Mouse (Mus musculus) neural tube, embryonic 11.5 days (tissue): ENCODE measurements around the gene Atoh8. TPM values are rescaled to one million over a fixed set of nuclear protein-coding genes. Genes with fewer than 3 reads are reported as not detected.

Experiments
- ATAC-seq: fragments of 200-750 bp; cut with Nextera tagmentation; 2 replicates; pipeline ENCODE4 v1.8.0; 2017; ENCODE audit warnings: moderate number of reproducible peaks, mild to moderate bottlenecking, moderate TSS enrichment, moderate library complexity; ENCODE audit not compliant: insufficient read depth, low FRiP score, low TSS enrichment
- DNase-seq: peaks from one replicate; pipeline ENCODE4 v3.0.0-alpha.2; 2015; ENCODE audit warnings: low spot score
- H3K27ac ChIP-seq: fragments of 300-500 bp; sonication (generic); 2 replicates; pipeline ENCODE4 v1.5.1; 2014; ENCODE audit warnings: low read depth, mild to moderate bottlenecking, low read length
- H3K27me3 ChIP-seq: fragments of 300-500 bp; sonication (generic); 2 replicates; pipeline ENCODE4 v1.6.1; 2014; ENCODE audit warnings: mild to moderate bottlenecking, low read length, mixed read lengths; ENCODE audit not compliant: control insufficient read depth, insufficient read depth
- H3K36me3 ChIP-seq: fragments of 300-500 bp; sonication (generic); 2 replicates; pipeline ENCODE4 v1.6.1; 2014; ENCODE audit warnings: mild to moderate bottlenecking, low read length, moderate library complexity, mixed read lengths; ENCODE audit not compliant: control insufficient read depth, insufficient read depth
- H3K4me1 ChIP-seq: fragments of 300-500 bp; sonication (generic); 2 replicates; pipeline ENCODE4 v1.6.1; 2014; ENCODE audit warnings: low read length, mixed read lengths; ENCODE audit not compliant: control insufficient read depth, insufficient read depth
- H3K4me2 ChIP-seq: fragments of 300-500 bp; sonication (generic); 2 replicates; pipeline ENCODE4 v1.6.1; 2014; ENCODE audit warnings: low read depth, mild to moderate bottlenecking, moderate library complexity
- H3K4me3 ChIP-seq: fragments of 300-500 bp; sonication (generic); 2 replicates; pipeline ENCODE4 v1.5.1; 2014; ENCODE audit warnings: low read depth, low read length
- H3K9ac ChIP-seq: fragments of 300-500 bp; sonication (generic); 2 replicates; pipeline ENCODE4 v1.6.1; 2014; ENCODE audit warnings: mild to moderate bottlenecking, low read length
- H3K9me3 ChIP-seq: fragments of 300-500 bp; sonication (generic); 2 replicates; pipeline ENCODE4 v1.6.1; 2016; ENCODE audit warnings: low read length; ENCODE audit not compliant: control insufficient read depth
- WGBS: fragments of 180-500 bp; shearing (Covaris S2); extraction: QIAGEN DNeasy Blood & Tissue Kit; methylation state at CpG from one replicate; pipeline ENCODE4 v1.1.7; 2014; 5-methylcytosine and 5-hydroxymethylcytosine counted together
- polyA plus RNA-seq: library from polyadenylated mRNA; unstranded; fragments of >200 nt; fragmentation: Nextera tagmentation; extraction: Ambion mirVana; gene quantifications from 2 replicates; pipeline ENCODE4 v1.2.1, GENCODE M21; 2014

The Atoh8 gene
- polyA plus RNA-seq, result 8.5 and 9.4 TPM in 2 replicates

DNA sequence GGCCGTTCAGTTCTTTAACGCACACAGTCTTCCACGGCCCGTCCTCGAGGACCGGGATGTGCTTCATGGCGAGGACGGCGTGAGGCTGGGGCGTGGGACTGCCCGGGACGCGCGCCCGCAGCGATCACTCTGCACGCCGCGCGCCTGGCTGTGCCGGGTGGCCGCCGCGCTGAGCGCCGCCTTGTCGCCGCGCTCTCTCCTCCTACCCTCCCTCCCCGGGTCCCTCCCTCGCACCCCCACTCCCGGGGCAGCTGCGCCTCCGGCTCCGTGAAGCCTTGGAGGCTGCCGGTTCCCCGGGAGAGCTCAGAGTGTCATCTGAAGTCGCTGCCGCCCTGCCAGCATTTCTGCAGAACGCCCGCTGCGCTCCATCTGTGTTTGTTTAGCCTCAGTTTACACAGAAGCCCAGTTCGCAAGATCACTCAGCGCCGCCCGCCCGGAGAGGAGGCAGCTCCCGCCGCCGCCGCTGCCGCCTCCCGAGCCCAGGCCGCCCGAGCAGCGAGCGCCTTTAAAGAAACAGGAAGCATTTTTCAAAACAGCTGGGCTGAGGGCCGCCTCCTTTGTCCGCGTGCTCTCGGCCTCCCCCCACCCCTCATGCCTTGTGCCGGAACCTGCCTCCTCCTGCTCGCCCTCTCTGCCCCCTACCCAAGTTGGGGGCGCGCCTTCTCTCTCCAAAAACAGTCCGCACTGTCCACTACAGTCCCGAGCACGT is at the start of gene Atoh8:
Gene Atoh8 (minus strand): TSS at position 480 of the 709 bp plus-strand sequence.
- Histone ChIP-seq H3K27ac (peak within 1 kb of the TSS; percentile 39; the same call in 1 of the 2 replicates), H3K4me3 (peak within 1 kb of the TSS; percentile 52), H3K4me2 (peak within 1 kb of the TSS; percentile 99), H3K36me3 (no peaks in the 10 kb centered on the region), H3K9me3 (no peaks in the 10 kb centered on the region), H3K9ac (peak within 1 kb of the TSS; percentile 59), H3K27me3 (peaks cover 33% of the 10 kb centered on the region), H3K4me1 (peaks cover 21% of the 10 kb centered on the region)
- no peak for ATAC-seq
- DNase-seq, result peak; percentile 73
- under 1% methylated on average over 67 of the region's 68 CpGs for WGBS

DNA sequence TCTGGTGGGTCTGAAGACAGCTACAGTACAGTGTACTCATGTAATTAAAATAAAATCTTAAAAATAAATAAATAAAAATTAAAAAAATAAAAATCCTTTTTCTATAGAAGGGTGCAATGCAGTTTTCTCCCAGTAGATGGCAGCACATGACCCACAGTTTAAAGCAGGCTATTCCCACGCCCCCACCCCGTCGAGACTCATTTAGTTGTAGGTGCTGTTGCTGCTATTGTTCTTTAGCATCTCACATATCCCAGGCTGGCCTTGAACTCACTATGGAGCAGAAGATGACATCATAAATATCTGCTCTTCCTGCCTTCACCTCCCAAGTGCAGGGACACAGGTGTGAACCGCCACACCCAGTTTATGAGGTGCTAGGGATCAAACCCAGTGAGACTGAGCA is 48.5 kb upstream of the Atoh8 start:
- H3K27me3 ChIP-seq, result no peaks in the 10 kb centered on the region
- no peak for ATAC-seq
- H3K36me3 ChIP-seq, result no peaks in the 10 kb centered on the region
- DNase-seq, result peak; percentile 40
- H3K9me3 ChIP-seq, result no peaks in the 10 kb centered on the region
- 20% methylated on average over 4 of the region's 4 CpGs for WGBS
- no peaks in the 10 kb centered on the region for H3K4me1 ChIP-seq
- no peak overlapping the region for H3K27ac ChIP-seq
- no peak overlapping the region for H3K4me3 ChIP-seq
- no peak overlapping the region for H3K9ac ChIP-seq
- H3K4me2 ChIP-seq, result no peak overlapping the region

DNA sequence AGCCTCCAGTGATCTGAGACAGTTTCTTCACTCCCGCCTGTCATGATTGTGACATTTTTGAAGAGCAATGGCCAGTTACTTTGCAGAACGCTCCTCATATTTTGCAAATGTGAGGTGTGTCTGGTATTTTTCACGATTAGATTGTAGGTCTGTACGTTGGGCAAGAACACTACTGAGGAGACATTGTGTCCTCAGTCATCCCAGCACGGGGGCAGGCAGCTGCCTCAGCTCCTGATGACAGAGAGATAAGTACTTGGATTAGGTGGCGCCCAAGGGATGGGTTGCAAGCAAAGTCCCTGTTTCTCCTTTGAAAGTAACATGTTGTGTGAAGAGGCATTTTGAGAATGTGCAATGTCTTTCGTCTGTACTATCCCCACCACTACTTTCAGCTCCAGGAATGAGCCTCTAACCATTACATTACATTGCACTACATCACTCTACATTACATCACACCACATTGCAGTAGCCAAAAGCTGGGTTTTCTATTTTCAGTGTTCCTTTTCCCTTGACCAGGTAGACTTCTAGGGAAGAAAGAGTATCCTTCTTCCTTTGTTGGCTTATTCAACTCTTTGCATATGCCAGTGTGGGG is 45.1 kb upstream of the Atoh8 start:
- H3K4me3 ChIP-seq, result no peak overlapping the region
- DNase-seq (no peak), ATAC-seq (no peak)
- no peak overlapping the region for H3K4me2 ChIP-seq
- H3K4me1 ChIP-seq, result no peaks in the 10 kb centered on the region
- H3K27ac ChIP-seq, result no peak overlapping the region
- WGBS, result 80% methylated on average over 7 of the region's 7 CpGs
- no peak overlapping the region for H3K9ac ChIP-seq
- H3K27me3 ChIP-seq, result no peaks in the 10 kb centered on the region
- H3K9me3 ChIP-seq, result no peaks in the 10 kb centered on the region
- H3K36me3 ChIP-seq, result no peaks in the 10 kb centered on the region

- Histone ChIP-seq H3K27ac (no peak overlapping the region), H3K27me3 (no peaks in the 10 kb centered on the region), H3K4me3 (no peak overlapping the region), H3K9me3 (no peaks in the 10 kb centered on the region), H3K36me3 (no peaks in the 10 kb centered on the region), H3K9ac (no peak overlapping the region), H3K4me2 (no peak overlapping the region), H3K4me1 (no peaks in the 10 kb centered on the region)
- WGBS, result 85% methylated on average over 7 of the region's 7 CpGs
- no peak for ATAC-seq
- DNase-seq, result no peak
Observed at GRCm38 (mm10) chr6:72279505-72279904, 44.1 kb upstream of the Atoh8 start.

DNA sequence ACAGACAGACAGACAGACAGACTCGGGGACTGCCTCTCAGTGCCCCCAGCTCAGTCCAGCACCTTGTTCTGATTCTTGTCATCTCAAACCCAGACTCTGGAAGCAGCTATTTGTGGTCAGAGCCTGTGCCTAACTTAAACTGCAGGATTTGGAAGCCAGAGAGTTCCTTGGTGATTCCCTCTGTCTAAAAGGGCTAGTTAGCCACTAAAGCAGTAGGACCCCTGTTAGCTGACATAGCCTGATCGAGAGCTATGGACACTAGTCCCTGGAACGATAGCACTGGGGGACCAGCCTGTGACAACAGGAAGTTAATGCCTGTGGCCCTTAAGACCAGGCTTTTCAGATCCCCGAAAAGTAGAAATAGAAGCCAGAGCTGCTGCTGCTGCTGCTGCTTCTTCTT is 43.5 kb upstream of the Atoh8 start:
- H3K27me3 ChIP-seq, result no peaks in the 10 kb centered on the region
- no peak overlapping the region for H3K9ac ChIP-seq
- no peak overlapping the region for H3K27ac ChIP-seq
- DNase-seq, result no peak
- H3K4me1 ChIP-seq, result no peaks in the 10 kb centered on the region
- no peaks in the 10 kb centered on the region for H3K36me3 ChIP-seq
- ATAC-seq, result no peak
- no peaks in the 10 kb centered on the region for H3K9me3 ChIP-seq
- no peak overlapping the region for H3K4me3 ChIP-seq
- WGBS, result 72% methylated on average over 4 of the region's 4 CpGs
- no peak overlapping the region for H3K4me2 ChIP-seq

- WGBS, result 94% methylated on average over 9 of the region's 9 CpGs
- Histone ChIP-seq H3K4me1 (no peaks in the 10 kb centered on the region), H3K9ac (no peak overlapping the region), H3K27ac (no peak overlapping the region), H3K4me2 (no peak overlapping the region), H3K27me3 (no peaks in the 10 kb centered on the region), H3K9me3 (no peaks in the 10 kb centered on the region), H3K36me3 (no peaks in the 10 kb centered on the region), H3K4me3 (no peak overlapping the region)
- ATAC-seq (no peak), DNase-seq (no peak)
Observed at GRCm38 (mm10) chr6:72277508-72278166, 42.3 kb upstream of the Atoh8 start.

GRCm38 (mm10) chr6:72276972-72277441 is 41.6 kb upstream of the Atoh8 start:
- H3K9me3 ChIP-seq, result no peaks in the 10 kb centered on the region
- no peaks in the 10 kb centered on the region for H3K27me3 ChIP-seq
- no peaks in the 10 kb centered on the region for H3K36me3 ChIP-seq
- DNase-seq, result no peak
- no peak overlapping the region for H3K4me2 ChIP-seq
- H3K4me1 ChIP-seq, result no peaks in the 10 kb centered on the region
- WGBS, result 88% methylated on average over 13 of the region's 13 CpGs
- no peak overlapping the region for H3K27ac ChIP-seq
- H3K4me3 ChIP-seq, result no peak overlapping the region
- no peak for ATAC-seq
- H3K9ac ChIP-seq, result no peak overlapping the region

DNA sequence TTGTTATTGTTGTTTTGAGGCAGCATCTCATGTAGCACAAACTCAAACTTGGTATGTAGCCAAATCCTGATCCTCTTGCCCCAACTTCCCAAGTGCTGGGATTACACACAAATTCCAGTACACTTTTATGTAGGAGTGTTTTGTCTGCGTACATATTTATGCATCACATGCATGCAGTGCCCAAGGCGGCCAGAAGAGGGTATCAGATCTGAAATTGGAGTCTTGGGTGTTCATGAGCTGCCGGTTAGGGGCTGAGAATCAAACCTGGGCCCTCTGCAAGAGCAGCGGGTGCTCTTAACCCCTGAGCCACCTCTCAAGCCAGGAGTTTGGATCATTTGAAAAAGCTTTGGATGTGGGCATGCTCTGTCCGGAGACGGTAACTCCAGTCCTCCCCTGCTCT is 40.8 kb upstream of the Atoh8 start:
- 86% methylated on average over 6 of the region's 6 CpGs for WGBS
- H3K4me3 ChIP-seq, result no peak overlapping the region
- H3K9ac ChIP-seq, result no peak overlapping the region
- no peaks in the 10 kb centered on the region for H3K36me3 ChIP-seq
- no peak for ATAC-seq
- no peak overlapping the region for H3K27ac ChIP-seq
- H3K4me1 ChIP-seq, result no peaks in the 10 kb centered on the region
- H3K4me2 ChIP-seq, result no peak overlapping the region
- DNase-seq, result no peak
- H3K27me3 ChIP-seq, result no peaks in the 10 kb centered on the region
- H3K9me3 ChIP-seq, result no peaks in the 10 kb centered on the region
